Mouse (Mus musculus) layer of hippocampus, adult 2 months (tissue): ENCODE data around the gene Atp2b4. TPM values are rescaled to one million over a fixed set of nuclear protein-coding genes. Genes with fewer than 3 reads are reported as not detected.

Experiments
- DNase-seq, 2 experiments: peaks; one replicate each; pipeline ENCODE4 v3.0.0; 2022; ENCODE audit warnings: low spot score in 2 of 2
- H3K27ac ChIP-seq: fragments of 200-600 bp; 2 replicates; pipeline ENCODE4 v1.8.1; 2022
- H3K4me3 ChIP-seq: fragments of 200-600 bp; 2 replicates; pipeline ENCODE4 v1.8.1; 2022; ENCODE audit warnings: mild to moderate bottlenecking
- CTCF ChIP-seq: fragments of 200-600 bp; conservative IDR thresholded peaks from 2 replicates; pipeline ENCODE4 v1.8.1; 2022; ENCODE audit warnings: antibody characterized with exemption, mild to moderate bottlenecking, moderate library complexity
- microRNA-seq, 2 experiments: library from miRNA; unstranded; fragments of <30 nt; microRNA quantifications; one replicate each; pipeline ENCODE4 v1.2.0; 2021
- total RNA-seq, 2 experiments: library from RNA; stranded (reverse); gene quantifications; 2 replicates each; pipeline ENCODE4 v1.2.3; 2021

Atp2b4 gene
- total RNA-seq, 2 experiments from 2014 or later: 78.4 to 89.6 TPM

DNA sequence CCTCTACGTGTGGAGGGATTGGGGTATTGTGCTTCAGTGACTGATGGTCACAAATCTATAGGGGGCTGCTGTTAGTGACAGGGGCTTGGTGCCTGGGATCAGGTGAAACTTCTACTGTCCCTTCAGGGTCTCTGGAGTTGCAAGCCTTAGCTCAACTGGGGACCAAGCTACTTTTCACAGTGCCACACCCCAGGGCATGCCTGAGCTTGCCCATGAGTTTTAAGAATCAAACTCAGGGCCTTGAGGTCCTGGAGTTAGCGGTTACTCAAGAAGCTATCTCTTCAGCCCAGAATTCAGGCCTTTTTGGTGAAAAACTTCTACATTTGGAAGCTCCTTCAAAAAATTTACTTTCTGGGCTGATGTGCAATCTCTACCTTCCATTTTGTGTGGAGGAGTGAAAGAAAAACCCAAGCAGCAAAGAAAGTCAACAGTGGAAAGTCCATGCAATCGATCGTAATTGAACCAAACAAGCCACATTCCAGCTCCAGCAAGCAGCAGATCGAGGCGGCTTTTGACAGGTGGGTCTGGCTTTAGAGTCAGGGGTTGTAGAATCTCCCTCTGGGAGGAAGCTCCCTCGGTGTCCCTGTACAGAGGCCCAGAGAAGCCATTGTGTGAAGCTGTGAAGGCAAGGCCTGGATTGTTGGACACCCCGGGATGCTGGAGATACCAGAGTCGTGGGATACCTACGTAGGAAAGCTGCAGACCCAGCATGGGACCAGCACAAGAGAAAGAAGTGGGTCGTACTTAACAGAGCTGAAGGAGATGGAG, 136.5 kb downstream of the Atp2b4 start:
- H3K4me3 ChIP-seq: no peak overlapping the region
- no peak for TF ChIP-seq CTCF
- H3K27ac ChIP-seq: no peak overlapping the region
- no peak for DNase-seq

DNA sequence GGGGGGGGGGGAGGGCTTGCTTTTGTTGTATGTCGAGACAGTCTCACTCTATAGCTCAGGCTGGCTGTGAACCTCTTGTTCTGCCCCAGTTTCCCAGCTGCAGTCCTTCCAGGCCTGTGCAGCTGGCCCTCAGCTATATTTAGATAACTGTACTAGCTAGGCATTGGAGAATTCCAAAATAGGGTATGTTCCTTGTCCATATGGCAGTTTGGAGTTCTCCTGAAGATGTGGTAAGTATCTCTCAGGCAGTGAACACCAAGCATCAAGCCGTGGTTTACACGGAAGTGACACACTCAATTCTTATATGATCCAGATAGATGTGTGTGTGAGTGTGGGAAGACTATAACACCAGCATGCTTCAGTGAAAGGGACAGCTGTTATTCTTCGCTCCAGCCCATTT, 137.4 kb downstream of the Atp2b4 start:
- TF ChIP-seq CTCF: no peak
- H3K4me3 ChIP-seq: no peak overlapping the region
- DNase-seq: no peak
- no peak overlapping the region for H3K27ac ChIP-seq

DNA sequence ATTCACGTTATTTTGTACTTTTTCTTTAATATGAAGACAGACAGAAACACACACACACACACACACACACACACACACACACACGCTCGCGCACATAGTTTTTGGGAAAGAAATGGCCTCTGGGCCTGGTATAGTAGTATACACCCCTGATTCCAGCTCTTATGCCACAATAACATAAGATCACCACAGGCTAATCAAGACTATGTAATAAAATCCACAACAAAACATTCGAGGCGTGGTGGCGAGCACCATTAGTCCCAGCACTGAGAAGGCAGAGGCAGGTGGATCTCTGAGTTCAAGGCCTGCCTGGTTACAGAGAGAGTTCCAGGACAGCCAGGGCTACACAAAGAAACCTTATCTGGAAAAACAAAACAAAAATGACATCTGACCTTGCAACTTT, 137.9 kb downstream of the Atp2b4 start:
- H3K4me3 ChIP-seq: no peak overlapping the region
- no peak for TF ChIP-seq CTCF

DNA sequence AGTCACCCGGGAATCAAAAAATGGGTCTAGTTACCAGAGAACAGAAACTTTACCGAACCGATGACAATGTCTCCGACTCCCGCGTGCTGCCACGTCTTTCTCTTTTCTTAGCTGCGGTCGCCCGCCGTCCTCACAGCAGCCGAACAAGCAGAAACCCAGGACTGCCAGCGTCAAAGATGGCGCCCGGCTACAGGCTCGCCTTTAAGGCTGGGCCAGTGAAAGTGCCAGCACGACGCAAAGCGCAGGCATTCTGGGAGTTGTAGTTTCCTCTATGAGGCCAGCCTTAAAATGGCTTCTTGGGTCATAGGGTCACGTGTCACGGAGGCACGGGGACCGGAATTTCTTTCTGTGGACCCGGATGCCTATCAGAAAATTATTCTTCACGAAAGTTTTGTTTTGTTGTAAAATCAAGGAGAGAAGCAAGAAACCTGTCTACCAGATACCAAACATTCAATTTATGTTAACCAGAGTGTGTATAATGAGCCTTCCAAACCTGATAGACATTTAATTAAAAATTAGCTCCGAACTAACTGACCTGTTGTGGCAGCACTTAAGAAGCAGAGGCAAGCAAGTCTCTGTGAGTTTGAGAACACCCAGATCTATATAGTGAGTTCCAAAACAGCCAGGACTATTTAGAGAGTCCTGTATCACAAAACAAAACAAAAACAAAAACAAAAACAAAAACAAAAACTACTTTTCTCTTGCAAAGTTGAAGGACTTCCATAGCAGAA, 139.5 kb downstream of the Atp2b4 start, which contains the start of gene Gm38394:
Gene Gm38394 (minus strand): TSS at position 116 of the 731 bp plus-strand sequence.
- Histone ChIP-seq H3K27ac (peak within 1 kb of the TSS; percentile 90), H3K4me3 (peak within 1 kb of the TSS; percentile 60)
- DNase-seq: peak; percentile 90 to 96
- TF ChIP-seq CTCF: no peak

More for the DNA sequence above, 137.9 kb downstream of the Atp2b4 start:
- no peak overlapping the region for H3K27ac ChIP-seq
- DNase-seq: no peak

DNA sequence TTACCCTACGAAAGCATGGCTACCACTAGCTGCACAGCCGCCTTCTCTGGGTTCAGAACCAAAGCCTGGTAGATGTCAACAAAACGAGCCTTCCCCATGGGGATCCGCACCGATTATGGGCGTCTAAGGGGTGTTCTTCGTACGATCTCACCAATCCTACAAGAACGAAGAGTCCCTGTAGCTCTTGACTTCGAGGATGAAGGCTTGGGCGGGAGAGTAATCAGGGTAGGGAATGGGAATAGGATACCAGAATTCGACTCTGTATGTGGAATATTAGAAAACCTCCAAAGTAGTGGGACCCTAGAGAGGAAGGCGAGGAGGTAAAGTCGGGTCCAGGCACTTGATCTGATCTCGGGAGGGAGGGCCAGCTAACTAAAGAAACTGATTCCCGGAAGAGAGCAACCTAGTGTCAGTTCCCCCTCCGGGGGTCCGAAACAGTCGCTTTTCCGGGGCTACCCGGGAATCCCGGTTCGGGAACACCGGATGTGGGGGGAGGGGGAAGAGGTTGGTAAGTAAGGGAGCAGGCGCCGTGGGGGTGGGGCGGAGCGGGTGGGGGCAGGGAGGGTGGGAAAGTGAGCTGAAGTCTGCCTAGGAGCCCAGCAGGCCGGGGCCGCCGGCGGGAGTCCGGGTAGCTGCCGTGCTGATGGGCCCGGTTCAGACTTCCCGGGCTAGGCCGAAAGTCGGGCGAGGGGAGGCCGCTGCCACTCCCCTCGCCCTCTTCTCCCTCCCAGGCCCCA, 140.2 kb downstream of the Atp2b4 start, which contains the start of gene Zbed6:
Gene Zbed6 (minus strand): TSS at position 420 of the 737 bp plus-strand sequence.
- Histone ChIP-seq H3K27ac (peak within 1 kb of the TSS; percentile 90), H3K4me3 (peak within 1 kb of the TSS; percentile 60)
- DNase-seq: peak; percentile 62 to 66
- no peak for TF ChIP-seq CTCF

DNA sequence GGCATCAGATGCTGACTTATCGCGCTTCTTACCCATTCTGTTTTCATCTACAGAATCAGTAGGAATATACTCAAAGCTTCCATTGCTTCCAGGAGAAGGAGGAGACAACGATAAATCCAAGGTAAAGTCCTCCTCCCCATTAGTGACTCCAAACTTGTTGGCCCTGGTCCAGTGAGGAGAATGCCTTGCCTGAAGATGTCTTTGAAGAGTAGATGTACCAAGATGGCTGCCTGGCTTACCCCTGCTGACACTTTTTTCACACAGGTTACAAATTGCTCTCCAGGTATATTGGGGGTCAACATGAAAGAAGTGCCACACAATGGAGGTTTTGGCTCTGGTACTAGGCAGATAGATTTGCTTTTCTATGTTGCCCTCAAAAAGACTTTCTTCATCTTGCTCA, 142.0 kb downstream of the Atp2b4 start:
- no peak for TF ChIP-seq CTCF
- no peak overlapping the region for H3K4me3 ChIP-seq
- H3K27ac ChIP-seq: no peak overlapping the region; the same call in 1 of the 2 replicates
- no peak for DNase-seq

DNA sequence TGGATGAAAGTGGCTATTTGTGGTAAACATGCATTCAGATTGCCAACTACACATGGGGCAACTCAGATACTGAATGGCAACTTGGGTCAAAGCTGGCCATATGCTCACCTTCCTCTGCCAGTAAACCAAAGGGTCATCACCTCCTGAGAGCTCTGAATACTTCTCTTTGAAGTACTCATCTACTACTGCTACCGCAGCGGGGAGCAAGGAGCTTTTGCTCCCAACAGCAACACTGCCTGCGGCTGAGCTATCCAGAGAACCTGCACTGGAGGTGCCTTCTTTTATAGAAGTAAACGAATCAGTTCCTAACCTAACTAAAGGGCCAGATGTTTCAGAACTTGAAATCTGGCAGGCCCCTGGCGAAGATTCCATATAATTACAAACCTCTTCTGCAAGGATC, 144.0 kb downstream of the Atp2b4 start:
- TF ChIP-seq CTCF: no peak
- Histone ChIP-seq H3K4me3 (no peak overlapping the region), H3K27ac (no peak overlapping the region)
- no peak for DNase-seq

DNA sequence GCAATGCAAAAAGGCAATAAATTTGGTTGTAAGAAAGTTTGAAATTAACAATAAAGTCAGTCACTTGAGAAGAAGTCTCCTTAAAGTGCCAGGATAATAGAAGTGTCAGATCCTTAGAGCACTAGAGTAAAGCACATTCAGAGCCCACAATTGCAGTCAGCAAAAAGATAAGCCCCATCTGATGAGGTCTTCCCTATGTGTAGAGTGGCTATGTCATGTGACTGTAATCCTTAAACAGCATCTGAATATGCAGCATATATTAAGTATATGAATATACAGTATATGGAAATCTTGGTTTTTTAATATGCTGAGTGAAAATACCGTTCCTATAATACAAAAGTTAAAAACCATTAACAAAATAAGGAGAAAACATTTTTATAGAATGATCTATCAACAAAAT, 147.8 kb downstream of the Atp2b4 start:
- no peak for TF ChIP-seq CTCF
- H3K4me3 ChIP-seq: no peak overlapping the region
- no peak overlapping the region for H3K27ac ChIP-seq
- DNase-seq: no peak

DNA sequence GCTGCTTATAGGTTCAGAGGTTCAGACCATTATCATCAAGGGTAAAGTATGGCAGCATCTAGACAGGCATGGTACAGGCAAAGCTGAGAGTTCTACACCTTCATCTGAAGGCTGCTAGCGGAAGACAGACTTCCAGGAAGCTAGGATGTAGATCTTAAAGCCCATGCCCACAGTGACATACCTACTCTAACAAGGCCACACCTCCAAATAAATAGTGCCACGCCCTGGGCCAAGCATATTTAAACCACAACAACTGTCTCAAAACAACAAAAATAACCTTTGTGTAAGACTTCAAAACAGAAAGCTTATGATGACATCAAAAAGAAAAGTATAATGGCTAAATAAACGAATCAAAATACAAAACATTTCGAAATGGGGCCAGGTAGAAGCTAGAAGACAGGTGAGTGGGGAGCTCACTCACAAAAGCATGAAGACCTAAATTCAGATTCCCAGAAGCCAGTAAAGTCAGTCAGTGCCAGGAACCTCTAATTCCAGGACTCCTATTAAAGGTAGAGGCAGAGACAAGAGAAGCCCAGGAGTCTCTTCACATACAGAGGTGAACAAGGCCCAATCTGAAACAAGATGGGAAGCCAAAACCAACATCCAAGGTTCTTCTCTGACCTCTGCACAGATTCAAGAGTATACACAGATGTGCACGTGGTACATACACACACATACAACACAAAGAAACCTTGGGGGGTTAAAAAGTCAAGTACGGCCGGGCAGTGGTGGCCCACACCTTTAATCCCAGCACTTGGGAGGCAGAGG, 150.4 kb downstream of the Atp2b4 start:
- Histone ChIP-seq H3K4me3 (no peak overlapping the region), H3K27ac (no peak overlapping the region)
- no peak for TF ChIP-seq CTCF
- DNase-seq: no peak

Small RNA genes within 50 kb of the gene (microRNA-seq; reads per million reads assigned to microRNA genes)
- gene Mir6903: 0 to 0.64 reads per million in 2 experiments

Other genes starting within 250 kb of the Atp2b4 start
- gene Snrpe, start 190.8 kb downstream of the Atp2b4 start, total RNA-seq: 10 to 100 TPM; 58.5 to 69.1 TPM
- gene Zbed6, start 140.2 kb downstream of the Atp2b4 start, total RNA-seq: 10 to 100 TPM in 1 of 2 experiments, 1 to 10 TPM in 1; 8.0 to 12.9 TPM
- 10 to 100 TPM; 23.9 to 28.0 TPM for gene Gm38394, start 139.7 kb downstream of the Atp2b4 start, total RNA-seq
- under 1 TPM in 1 of 2 experiments, not detected in 1; 0.15 TPM for gene Lax1, start 110.9 kb downstream of the Atp2b4 start, total RNA-seq
- under 1 TPM in 1 of 2 experiments, not detected in 1; 0.31 TPM for gene Optc, start 107.0 kb upstream of the Atp2b4 start, total RNA-seq
- 10 to 100 TPM; 13.8 to 18.0 TPM for gene Prelp, start 120.4 kb upstream of the Atp2b4 start, total RNA-seq
- gene Fmod, start 236.2 kb upstream of the Atp2b4 start, total RNA-seq: 1 to 10 TPM; 6.0 to 7.4 TPM